Mouse (Mus musculus) neural tube, embryonic 11.5 days (tissue): ENCODE data around the gene Itga3. TPM values are rescaled to one million over a fixed set of nuclear protein-coding genes. Genes with fewer than 3 reads are reported as not detected.

Experiments used
- ATAC-seq: fragments of 200-750 bp; cut with Nextera tagmentation; 2 replicates; pipeline ENCODE4 v1.8.0; 2017; ENCODE audit warnings: moderate number of reproducible peaks, mild to moderate bottlenecking, moderate TSS enrichment, moderate library complexity; ENCODE audit not compliant: insufficient read depth, low FRiP score, low TSS enrichment
- DNase-seq: peaks from one replicate; pipeline ENCODE4 v3.0.0-alpha.2; 2015; ENCODE audit warnings: low spot score
- H3K27ac ChIP-seq: fragments of 300-500 bp; sonication (generic); 2 replicates; pipeline ENCODE4 v1.5.1; 2014; ENCODE audit warnings: low read depth, mild to moderate bottlenecking, low read length
- H3K27me3 ChIP-seq: fragments of 300-500 bp; sonication (generic); 2 replicates; pipeline ENCODE4 v1.6.1; 2014; ENCODE audit warnings: mild to moderate bottlenecking, low read length, mixed read lengths; ENCODE audit not compliant: control insufficient read depth, insufficient read depth
- H3K36me3 ChIP-seq: fragments of 300-500 bp; sonication (generic); 2 replicates; pipeline ENCODE4 v1.6.1; 2014; ENCODE audit warnings: mild to moderate bottlenecking, low read length, moderate library complexity, mixed read lengths; ENCODE audit not compliant: control insufficient read depth, insufficient read depth
- H3K4me1 ChIP-seq: fragments of 300-500 bp; sonication (generic); 2 replicates; pipeline ENCODE4 v1.6.1; 2014; ENCODE audit warnings: low read length, mixed read lengths; ENCODE audit not compliant: control insufficient read depth, insufficient read depth
- H3K4me2 ChIP-seq: fragments of 300-500 bp; sonication (generic); 2 replicates; pipeline ENCODE4 v1.6.1; 2014; ENCODE audit warnings: low read depth, mild to moderate bottlenecking, moderate library complexity
- H3K4me3 ChIP-seq: fragments of 300-500 bp; sonication (generic); 2 replicates; pipeline ENCODE4 v1.5.1; 2014; ENCODE audit warnings: low read depth, low read length
- H3K9ac ChIP-seq: fragments of 300-500 bp; sonication (generic); 2 replicates; pipeline ENCODE4 v1.6.1; 2014; ENCODE audit warnings: mild to moderate bottlenecking, low read length
- H3K9me3 ChIP-seq: fragments of 300-500 bp; sonication (generic); 2 replicates; pipeline ENCODE4 v1.6.1; 2016; ENCODE audit warnings: low read length; ENCODE audit not compliant: control insufficient read depth
- WGBS: fragments of 180-500 bp; shearing (Covaris S2); extraction: QIAGEN DNeasy Blood & Tissue Kit; methylation state at CpG from one replicate; pipeline ENCODE4 v1.1.7; 2014; 5-methylcytosine and 5-hydroxymethylcytosine counted together
- polyA plus RNA-seq: library from polyadenylated mRNA; unstranded; fragments of >200 nt; fragmentation: Nextera tagmentation; extraction: Ambion mirVana; gene quantifications from 2 replicates; pipeline ENCODE4 v1.2.1, GENCODE M21; 2014

The Itga3 gene
- polyA plus RNA-seq, 1 experiment from 2014 or later, result 5.2 TPM

- DNase-seq (no peak), ATAC-seq (no peak)
- no peaks in the 10 kb centered on the region for H3K4me1 ChIP-seq
- H3K4me3 ChIP-seq, result no peak overlapping the region
- no peak overlapping the region for H3K4me2 ChIP-seq
- H3K36me3 ChIP-seq, result no peaks in the 10 kb centered on the region
- H3K9ac ChIP-seq, result no peak overlapping the region
- H3K27ac ChIP-seq, result no peak overlapping the region
- no peaks in the 10 kb centered on the region for H3K27me3 ChIP-seq
- no peaks in the 10 kb centered on the region for H3K9me3 ChIP-seq
- 54% methylated on average over 5 of the region's 5 CpGs for WGBS
These were observed 9.6 kb upstream of the Itga3 start for GRCm38 (mm10) chr11:95086229-95086628.

- no peak for ATAC-seq
- no peaks in the 10 kb centered on the region for H3K4me1 ChIP-seq
- H3K4me3 ChIP-seq, result no peak overlapping the region
- no peaks in the 10 kb centered on the region for H3K36me3 ChIP-seq
- H3K27ac ChIP-seq, result no peak overlapping the region
- no peaks in the 10 kb centered on the region for H3K9me3 ChIP-seq
- H3K4me2 ChIP-seq, result no peak overlapping the region
- no peak overlapping the region for H3K9ac ChIP-seq
- WGBS, result 16% methylated on average over 5 of the region's 5 CpGs
- DNase-seq, result no peak
- H3K27me3 ChIP-seq, result no peaks in the 10 kb centered on the region
These were observed 9.1 kb upstream of the Itga3 start for GRCm38 (mm10) chr11:95085710-95086109.

DNA sequence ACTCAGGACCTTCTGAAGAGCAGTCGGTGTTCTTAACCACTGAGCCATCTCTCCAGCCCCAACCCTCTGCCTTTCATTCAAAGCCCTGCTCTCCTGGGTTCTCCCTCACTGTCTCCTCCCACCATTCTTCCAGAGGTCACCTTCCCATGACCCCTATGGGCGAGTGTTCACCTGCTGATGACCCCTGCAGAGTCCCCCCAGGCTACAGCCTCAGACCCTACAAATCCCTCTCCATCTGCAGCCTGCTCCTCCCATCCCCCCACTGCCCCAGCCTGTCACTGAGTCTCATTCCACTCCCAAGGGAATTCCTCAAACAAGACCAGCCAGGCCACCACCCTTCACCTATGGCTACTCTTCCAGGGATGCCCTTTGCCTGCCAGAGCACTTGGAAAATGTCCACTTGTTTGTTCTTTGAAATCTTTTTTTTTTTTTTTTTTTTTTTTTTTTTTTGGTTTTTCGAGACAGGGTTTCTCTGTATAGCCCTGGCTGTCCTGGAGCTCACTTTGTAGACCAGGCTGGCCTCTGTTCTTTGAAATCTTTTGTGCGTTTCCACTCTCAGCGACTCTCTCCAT lies 8.3 kb upstream of the Itga3 start:
- Histone ChIP-seq H3K9ac (no peak overlapping the region), H3K36me3 (no peaks in the 10 kb centered on the region), H3K27ac (no peak overlapping the region), H3K4me3 (no peak overlapping the region), H3K27me3 (no peaks in the 10 kb centered on the region), H3K4me2 (no peak overlapping the region), H3K9me3 (no peaks in the 10 kb centered on the region), H3K4me1 (no peaks in the 10 kb centered on the region)
- ATAC-seq (no peak), DNase-seq (no peak)
- 40% methylated on average over 5 of the region's 5 CpGs for WGBS

DNA sequence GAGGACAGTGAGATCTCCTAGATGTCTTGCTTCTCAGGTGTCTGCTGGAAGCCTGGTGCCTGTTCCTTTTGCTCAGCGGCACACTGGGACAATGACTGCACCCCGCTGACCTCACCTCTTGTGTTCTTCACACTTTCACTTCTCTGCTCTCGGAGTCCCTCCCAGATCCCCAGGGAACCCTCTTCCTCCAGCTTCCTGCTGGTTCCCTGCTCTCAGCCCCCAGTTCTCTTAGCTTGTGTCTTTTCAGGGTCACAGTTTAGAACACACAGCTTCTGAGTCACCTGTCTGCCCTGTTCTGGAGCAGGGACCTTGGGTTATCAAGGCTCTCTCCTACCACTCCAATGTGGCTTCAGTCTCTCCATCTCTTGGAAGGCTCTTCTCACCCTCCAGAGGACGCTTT lies 7.6 kb upstream of the Itga3 start:
- DNase-seq, result no peak
- Histone ChIP-seq H3K4me3 (no peak overlapping the region), H3K4me2 (no peak overlapping the region), H3K36me3 (no peaks in the 10 kb centered on the region), H3K27ac (no peak overlapping the region), H3K9me3 (no peaks in the 10 kb centered on the region), H3K27me3 (0 out of 2 replicates have a peak, but pooled peaks cover 3% of the 10 kb centered on the region), H3K4me1 (no peaks in the 10 kb centered on the region), H3K9ac (no peak overlapping the region)
- 27% methylated on average over 4 of the region's 4 CpGs for WGBS
- no peak for ATAC-seq

DNA sequence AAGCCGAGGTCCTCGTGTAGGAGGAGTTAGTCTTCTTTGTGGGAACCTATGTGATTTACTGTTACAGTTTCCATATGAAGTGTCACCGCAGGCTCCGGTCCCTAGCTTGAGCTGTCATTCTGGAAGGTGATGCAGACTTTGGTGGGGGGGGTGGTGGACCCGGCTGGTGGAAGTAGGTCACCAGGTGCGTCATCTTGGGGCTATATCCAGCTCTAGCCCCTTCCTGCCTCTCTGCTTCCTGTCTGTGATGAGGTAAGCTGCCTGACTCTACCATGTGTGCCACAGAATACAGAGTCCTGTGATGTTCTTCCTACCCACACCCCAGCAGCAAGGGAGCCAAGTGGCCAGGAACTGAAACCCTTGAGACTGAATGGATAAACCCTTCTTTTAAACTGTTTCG lies 6.3 kb upstream of the Itga3 start:
- no peak overlapping the region for H3K27ac ChIP-seq
- no peaks in the 10 kb centered on the region for H3K4me1 ChIP-seq
- no peak overlapping the region for H3K9ac ChIP-seq
- no peak overlapping the region for H3K4me2 ChIP-seq
- H3K36me3 ChIP-seq, result no peaks in the 10 kb centered on the region
- no peak for DNase-seq
- WGBS, result 92% methylated on average over 7 of the region's 7 CpGs
- H3K27me3 ChIP-seq, result peaks cover 9% of the 10 kb centered on the region; the same call in 1 of the 2 replicates
- ATAC-seq, result no peak
- H3K4me3 ChIP-seq, result no peak overlapping the region
- H3K9me3 ChIP-seq, result no peaks in the 10 kb centered on the region

DNA sequence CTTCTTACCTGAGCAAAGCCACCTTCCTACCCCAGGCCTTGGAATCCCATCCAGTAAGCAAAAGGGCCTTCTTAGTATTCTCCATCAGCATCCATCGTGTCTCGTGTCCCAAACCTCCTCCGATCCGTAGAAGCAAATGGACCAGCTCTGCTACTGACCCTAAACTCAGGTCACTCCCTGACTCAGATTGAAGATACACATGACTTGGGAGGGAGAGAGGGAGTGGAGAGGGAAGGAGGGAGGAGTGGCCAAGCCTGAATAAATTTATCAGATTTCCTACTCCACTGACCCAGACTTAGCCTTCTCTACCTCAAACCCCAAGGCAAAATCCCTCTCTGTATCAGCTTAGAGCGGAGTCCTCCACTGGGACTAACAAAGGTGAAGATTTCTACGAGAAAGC lies 4.2 kb upstream of the Itga3 start:
- Histone ChIP-seq H3K27ac (no peak overlapping the region), H3K4me3 (no peak overlapping the region), H3K9ac (no peak overlapping the region), H3K9me3 (no peaks in the 10 kb centered on the region), H3K36me3 (no peaks in the 10 kb centered on the region), H3K4me2 (no peak overlapping the region), H3K4me1 (0 out of 2 replicates have a peak, but pooled peaks cover under 1% of the 10 kb centered on the region), H3K27me3 (peaks cover 29% of the 10 kb centered on the region)
- DNase-seq (no peak), ATAC-seq (no peak)
- WGBS, result 85% methylated on average over 6 of the region's 6 CpGs

DNA sequence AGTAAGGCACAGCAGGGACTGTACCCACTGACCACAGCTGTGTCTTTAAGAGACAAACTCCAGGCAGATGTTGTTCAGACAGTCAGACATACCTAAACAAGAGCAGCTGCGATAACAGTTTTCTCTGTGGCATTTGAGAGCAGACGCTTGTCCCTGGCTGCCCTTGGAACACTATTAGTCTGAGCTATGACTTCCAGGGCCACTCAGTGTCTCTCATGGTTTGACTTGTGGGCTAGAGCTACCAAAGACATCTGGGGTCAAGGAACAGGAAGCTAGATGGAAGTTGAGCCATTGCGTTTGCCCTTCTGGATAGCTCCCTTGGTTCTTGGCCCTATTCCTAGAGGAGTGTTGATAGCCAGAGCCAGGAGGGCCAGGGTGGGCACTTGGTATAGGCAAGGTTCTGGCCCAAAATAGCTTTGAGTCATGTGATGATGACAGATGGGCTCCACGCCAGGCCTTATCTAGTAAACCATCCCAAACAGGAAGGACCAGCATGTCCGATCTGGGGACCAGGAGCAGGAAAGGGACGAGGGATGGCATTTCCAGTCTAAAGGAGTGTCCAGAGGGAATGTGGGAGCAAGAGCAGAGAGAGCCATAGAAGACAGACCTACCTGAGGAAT lies 2.8 kb upstream of the Itga3 start:
- 79% methylated on average over 6 of the region's 6 CpGs for WGBS
- H3K9me3 ChIP-seq, result no peaks in the 10 kb centered on the region
- no peak overlapping the region for H3K4me2 ChIP-seq
- no peak overlapping the region for H3K9ac ChIP-seq
- ATAC-seq (no peak), DNase-seq (no peak)
- H3K4me3 ChIP-seq, result no peak overlapping the region
- H3K27me3 ChIP-seq, result peaks cover 33% of the 10 kb centered on the region
- no peaks in the 10 kb centered on the region for H3K36me3 ChIP-seq
- H3K4me1 ChIP-seq, result 0 out of 2 replicates have a peak, but pooled peaks cover 3% of the 10 kb centered on the region
- H3K27ac ChIP-seq, result no peak overlapping the region

DNA sequence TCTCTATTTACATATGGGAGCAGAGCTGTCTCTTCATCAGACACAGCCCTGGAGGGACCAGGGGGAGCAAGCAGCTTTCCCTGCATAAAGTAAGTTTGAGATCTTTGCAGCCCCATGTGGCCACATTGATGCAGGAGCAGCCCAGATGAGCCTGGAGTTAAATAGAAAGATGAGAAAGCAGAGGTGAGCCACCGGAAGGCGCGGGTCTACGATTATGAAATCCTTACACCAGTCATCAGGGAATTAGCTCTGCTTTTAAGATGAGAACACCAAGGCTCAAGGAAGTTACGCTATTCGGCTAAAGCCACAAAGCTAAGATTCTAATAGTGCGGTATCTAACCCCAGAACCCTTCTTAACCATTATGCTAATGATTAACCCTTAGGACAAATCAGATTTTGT lies 1.4 kb upstream of the Itga3 start:
- no peak for ATAC-seq
- 74% methylated on average over 7 of the region's 7 CpGs for WGBS
- no peaks in the 10 kb centered on the region for H3K9me3 ChIP-seq
- peaks cover 33% of the 10 kb centered on the region for H3K27me3 ChIP-seq
- H3K4me3 ChIP-seq, result no peak overlapping the region
- no peaks in the 10 kb centered on the region for H3K36me3 ChIP-seq
- H3K4me2 ChIP-seq, result no peak overlapping the region
- no peak for DNase-seq
- H3K27ac ChIP-seq, result no peak overlapping the region
- 0 out of 2 replicates have a peak, but pooled peaks cover 3% of the 10 kb centered on the region for H3K4me1 ChIP-seq
- no peak overlapping the region for H3K9ac ChIP-seq

DNA sequence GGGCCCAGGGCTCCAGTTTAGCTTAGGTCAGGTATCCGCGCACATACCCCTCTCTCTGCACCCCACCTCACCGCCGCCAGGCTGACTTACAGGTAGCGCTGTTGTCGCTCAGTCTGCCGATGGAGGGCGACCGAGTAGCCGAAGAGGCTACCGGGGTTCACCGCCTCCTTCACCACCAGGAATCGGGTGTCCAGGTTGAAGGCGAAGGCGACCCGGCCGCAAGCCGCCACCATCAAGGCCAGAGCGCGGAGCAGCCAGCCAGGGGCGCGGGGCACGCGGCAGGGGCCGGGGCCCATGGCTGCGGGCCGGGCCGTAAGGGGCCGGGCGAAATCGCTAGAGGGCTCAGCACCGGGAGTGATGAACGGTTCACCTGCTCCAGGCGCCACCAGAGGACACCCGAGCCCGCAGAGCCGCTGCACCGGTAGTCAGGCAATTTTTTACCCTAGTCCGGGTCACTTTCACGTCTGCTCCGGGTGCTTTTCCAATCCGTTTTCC lies 513 bp downstream of the Itga3 start:
- Histone ChIP-seq H3K4me1 (0 out of 2 replicates have a peak, but pooled peaks cover 3% of the 10 kb centered on the region), H3K27me3 (peaks cover 33% of the 10 kb centered on the region), H3K4me3 (peak overlapping the region; percentile 53), H3K36me3 (no peaks in the 10 kb centered on the region), H3K4me2 (peak overlapping the region; percentile 92), H3K9me3 (no peaks in the 10 kb centered on the region), H3K9ac (peak overlapping the region; percentile 19), H3K27ac (no peak overlapping the region)
- DNase-seq (peak; percentile 69), ATAC-seq (peak; percentile 60; the same call in 1 of the 2 replicates)
- under 1% methylated on average over 42 of the region's 42 CpGs for WGBS
